Mouse (Mus musculus) cerebellum, adult 2 months (tissue): ENCODE measurements at regions not wholly inside any gene's neighbourhood (a gene's known extent, or its start where the extent isn't known, plus 50 kb on each side); places are given as distances from the start of the nearest gene placed in this dataset.

Experiments
- DNase-seq, 2 experiments: peaks; one replicate each; pipeline ENCODE4 v3.0.0; 2021
- H3K27ac ChIP-seq: fragments of 200-500 bp; 2 replicates; pipeline ENCODE4 v1.5.1; 2012; ENCODE audit warnings: low read length, control low read depth, inconsistent platforms; ENCODE audit not compliant: insufficient read depth
- H3K27me3 ChIP-seq: fragments of 200-500 bp; 2 replicates; pipeline ENCODE4 v1.6.1; 2012; ENCODE audit warnings: inconsistent platforms, mild to moderate bottlenecking, low read length, moderate library complexity; ENCODE audit not compliant: control insufficient read depth, insufficient read depth
- H3K4me1 ChIP-seq: fragments of 200-500 bp; 2 replicates; pipeline ENCODE4 v1.6.1; 2011; ENCODE audit warnings: low read length; ENCODE audit not compliant: control insufficient read depth, insufficient read depth
- H3K4me3 ChIP-seq: fragments of 200-500 bp; replicated peaks from 2 replicates; pipeline ENCODE3; 2011; ENCODE audit warnings: mild to moderate bottlenecking, low read depth, low read length, control low read depth; ENCODE audit not compliant: insufficient read depth
- CTCF ChIP-seq: fragments of 200-500 bp; IDR thresholded peaks from 2 replicates; pipeline ENCODE4 v1.5.1; 2011; ENCODE audit warnings: low read depth, mild to moderate bottlenecking, control low read depth, low read length, moderate library complexity, borderline replicate concordance; ENCODE audit not compliant: insufficient read depth
- POLR2A ChIP-seq: fragments of 200-500 bp; IDR thresholded peaks from 2 replicates; pipeline ENCODE4 v1.6.1; 2011; ENCODE audit warnings: low read length, control low read depth, borderline replicate concordance; ENCODE audit not compliant: insufficient read depth
- WGBS: fragments of 180-500 bp; shearing (Covaris S2); methylation state at CpG from one replicate; pipeline ENCODE4 v1.1.7; 2018; 5-methylcytosine and 5-hydroxymethylcytosine counted together

DNA sequence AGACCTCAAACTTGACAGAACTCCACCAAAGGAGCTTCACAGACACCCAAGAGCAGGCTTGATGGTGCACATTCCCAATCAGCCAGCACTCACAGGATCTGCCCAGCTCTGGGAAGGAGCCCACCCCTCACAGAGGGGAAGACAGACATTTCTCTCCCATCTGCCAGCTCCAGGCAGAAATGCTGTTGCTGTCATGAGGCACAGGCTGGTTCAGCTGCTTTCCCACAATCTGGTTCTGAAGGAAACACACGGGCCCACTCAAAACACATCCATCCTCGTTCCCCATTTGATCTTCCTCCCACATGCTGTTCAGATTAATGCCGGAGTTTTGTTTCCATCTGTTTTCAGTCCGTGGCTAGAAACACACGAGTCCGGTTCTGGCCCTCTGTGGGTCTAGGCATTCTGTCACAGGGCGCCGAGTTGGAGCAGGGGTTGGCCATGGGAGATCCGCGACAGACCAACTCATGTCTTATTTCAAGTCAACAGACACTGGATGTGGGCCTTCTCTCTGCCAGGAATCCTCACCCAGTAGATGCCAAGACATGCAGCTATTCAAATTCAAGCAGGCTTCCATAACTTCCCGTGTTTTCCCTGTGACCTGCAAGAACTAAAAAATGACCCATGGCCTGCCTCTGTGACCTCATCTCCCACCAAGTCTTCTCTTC is 89.9 kb upstream of the Tspan2 start:
- H3K27me3 ChIP-seq = no peaks in the 10 kb centered on the region; the same call in 1 of the 2 replicates
- H3K27ac ChIP-seq = no peak overlapping the region
- no peak for DNase-seq
- no peak for TF ChIP-seq CTCF
- TF ChIP-seq POLR2A = no peak
- 20% methylated on average over 11 of the region's 11 CpGs for WGBS
- no peak overlapping the region for H3K4me3 ChIP-seq
- no peaks in the 10 kb centered on the region for H3K4me1 ChIP-seq

DNA sequence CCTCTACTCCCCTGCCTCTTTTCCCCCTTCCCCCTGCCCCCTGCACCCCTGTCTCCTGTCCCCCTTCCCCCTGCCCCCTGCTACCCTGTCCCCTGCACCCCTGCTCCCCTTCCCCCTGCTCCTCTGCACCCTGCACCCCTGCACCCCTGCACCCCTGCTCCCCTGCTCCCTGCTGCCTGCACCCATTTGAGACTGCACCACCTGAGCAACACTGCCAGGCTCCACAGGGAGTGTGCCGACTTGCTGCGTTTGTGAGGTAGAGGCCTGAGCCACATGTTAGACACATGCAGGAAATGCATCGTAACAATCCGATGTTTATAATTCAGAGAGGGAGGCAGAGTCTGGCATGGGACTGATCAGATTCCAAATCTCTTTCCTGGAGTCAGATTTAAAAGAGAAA is 85.9 kb upstream of the Tspan2 start:
- Histone ChIP-seq H3K27me3 (peaks cover 2% of the 10 kb centered on the region; the same call in 1 of the 2 replicates), H3K4me1 (no peaks in the 10 kb centered on the region), H3K27ac (no peak overlapping the region), H3K4me3 (no peak overlapping the region)
- 72% methylated on average over 4 of the region's 4 CpGs for WGBS
- DNase-seq = no peak
- no peak for TF ChIP-seq CTCF
- TF ChIP-seq POLR2A = no peak

GRCm38 (mm10) chr3:102654962-102655361 is 79.4 kb upstream of the Tspan2 start:
- TF ChIP-seq CTCF = no peak
- no peak for TF ChIP-seq POLR2A
- 85% methylated on average over 10 of the region's 10 CpGs for WGBS

GRCm38 (mm10) chr3:102657116-102657515 is 77.2 kb upstream of the Tspan2 start:
- Histone ChIP-seq H3K4me1 (no peaks in the 10 kb centered on the region; the same call in 1 of the 2 replicates), H3K27me3 (peaks cover 2% of the 10 kb centered on the region; the same call in 1 of the 2 replicates), H3K4me3 (no peak overlapping the region), H3K27ac (no peak overlapping the region)
- 32% methylated on average over 7 of the region's 7 CpGs for WGBS
- no peak for DNase-seq
- no peak for TF ChIP-seq POLR2A
- TF ChIP-seq CTCF = no peak

More at GRCm38 (mm10) chr3:102654962-102655361, 79.4 kb upstream of the Tspan2 start:
- Histone ChIP-seq H3K27ac (no peak overlapping the region), H3K27me3 (peaks cover 4% of the 10 kb centered on the region; the same call in 1 of the 2 replicates), H3K4me1 (no peaks in the 10 kb centered on the region; the same call in 1 of the 2 replicates), H3K4me3 (no peak overlapping the region)
- no peak for DNase-seq

GRCm38 (mm10) chr3:102657531-102658060 is 76.7 kb upstream of the Tspan2 start:
- H3K27ac ChIP-seq = no peak overlapping the region
- DNase-seq = peak in 1 of 2 experiments; percentile 5
- peaks cover 2% of the 10 kb centered on the region; the same call in 1 of the 2 replicates for H3K27me3 ChIP-seq
- no peak overlapping the region for H3K4me3 ChIP-seq
- TF ChIP-seq POLR2A = no peak
- no peak for TF ChIP-seq CTCF
- no peaks in the 10 kb centered on the region; the same call in 1 of the 2 replicates for H3K4me1 ChIP-seq
- 7% methylated on average over 7 of the region's 7 CpGs for WGBS

DNA sequence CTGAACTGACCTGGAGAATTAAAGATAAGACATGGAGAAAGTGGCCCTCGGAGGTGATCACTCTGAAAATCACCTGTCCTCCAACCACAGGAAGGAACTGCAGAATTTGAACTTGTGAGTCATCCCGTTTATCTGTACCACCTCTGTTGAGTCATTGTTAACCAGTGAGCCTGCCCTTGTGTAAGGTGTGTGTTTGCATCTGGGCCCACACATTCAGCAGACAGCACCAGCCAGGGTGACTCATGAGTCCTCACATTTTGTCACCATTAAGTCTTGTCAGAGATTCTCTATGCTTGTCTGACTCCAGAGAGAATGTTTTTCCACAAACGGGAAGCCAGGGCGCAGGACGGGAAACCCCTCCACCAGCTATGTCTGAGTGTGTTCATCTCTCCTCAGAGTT is 75.0 kb upstream of the Tspan2 start:
- DNase-seq = no peak
- no peaks in the 10 kb centered on the region; the same call in 1 of the 2 replicates for H3K4me1 ChIP-seq
- no peak overlapping the region for H3K4me3 ChIP-seq
- no peak for TF ChIP-seq CTCF
- no peak for TF ChIP-seq POLR2A
- H3K27ac ChIP-seq = no peak overlapping the region
- peaks cover 2% of the 10 kb centered on the region; the same call in 1 of the 2 replicates for H3K27me3 ChIP-seq
- WGBS = 90% methylated on average over 5 of the region's 5 CpGs

DNA sequence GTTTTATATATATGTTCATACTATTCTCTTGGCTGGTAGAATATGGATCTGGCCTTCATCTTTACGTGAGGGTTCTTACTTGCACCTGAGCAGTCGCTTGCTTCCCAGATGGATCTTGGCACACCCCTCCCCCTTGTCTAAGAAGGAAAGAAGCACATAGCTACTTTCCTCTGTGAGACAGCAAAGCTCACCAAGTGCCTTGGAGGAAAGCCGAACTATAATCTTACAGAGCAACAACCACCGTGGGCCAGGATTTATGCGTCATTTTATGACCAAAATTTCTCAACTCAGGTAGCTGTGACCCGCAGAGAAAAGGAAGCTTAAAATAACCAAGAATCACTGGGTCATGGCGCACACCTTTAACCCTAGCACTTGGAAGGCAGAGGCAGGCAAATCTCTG is 73.0 kb upstream of the Tspan2 start:
- no peak overlapping the region for H3K4me3 ChIP-seq
- DNase-seq = no peak

GRCm38 (mm10) chr3:102663711-102664110 is 70.6 kb upstream of the Tspan2 start:
- Histone ChIP-seq H3K27me3 (no peaks in the 10 kb centered on the region; the same call in 1 of the 2 replicates), H3K4me3 (no peak overlapping the region), H3K27ac (no peak overlapping the region), H3K4me1 (no peaks in the 10 kb centered on the region)
- WGBS = 85% methylated on average over 5 of the region's 5 CpGs
- TF ChIP-seq CTCF (no peak), POLR2A (no peak)
- DNase-seq = no peak

More for the DNA sequence above, 73.0 kb upstream of the Tspan2 start:
- H3K4me1 ChIP-seq = no peaks in the 10 kb centered on the region; the same call in 1 of the 2 replicates
- H3K27ac ChIP-seq = no peak overlapping the region
- 96% methylated on average over 7 of the region's 7 CpGs for WGBS
- no peak for TF ChIP-seq CTCF
- TF ChIP-seq POLR2A = no peak
- peaks cover 2% of the 10 kb centered on the region; the same call in 1 of the 2 replicates for H3K27me3 ChIP-seq
